Mouse (Mus musculus) kidney, adult 8-10 months (tissue): Measurements from ENCODE around the gene Gm4131.

Experiments used
- DNase-seq, 2 experiments: peaks; one replicate each; pipeline ENCODE4 v3.0.0; 2022

Gene Gm4131

GRCm38 (mm10) chr14:62546746-62547145 lies 20.0 kb downstream of the Gm4131 start:
- no peak for DNase-seq

GRCm38 (mm10) chr14:62546296-62546695 lies 20.4 kb downstream of the Gm4131 start:
- no peak for DNase-seq

- DNase-seq = no peak
Measured at GRCm38 (mm10) chr14:62541751-62542150, 25.0 kb downstream of the Gm4131 start.

- no peak for DNase-seq
Measured at GRCm38 (mm10) chr14:62539834-62540233, 26.9 kb downstream of the Gm4131 start.

- no peak for DNase-seq
Measured at GRCm38 (mm10) chr14:62536988-62537387, 29.7 kb downstream of the Gm4131 start.

GRCm38 (mm10) chr14:62536127-62536526 lies 30.6 kb downstream of the Gm4131 start:
- DNase-seq = no peak

GRCm38 (mm10) chr14:62530951-62531350 lies 35.8 kb downstream of the Gm4131 start:
- no peak for DNase-seq

GRCm38 (mm10) chr14:62512845-62513244 lies 53.9 kb downstream of the Gm4131 start:
- DNase-seq = no peak

GRCm38 (mm10) chr14:62509350-62509749 lies 57.4 kb downstream of the Gm4131 start:
- DNase-seq = no peak

GRCm38 (mm10) chr14:62506261-62506660 lies 60.5 kb downstream of the Gm4131 start:
- no peak for DNase-seq

- no peak for DNase-seq
Measured at GRCm38 (mm10) chr14:62497391-62497790, 69.3 kb downstream of the Gm4131 start.

- no peak for DNase-seq
Measured at GRCm38 (mm10) chr14:62496501-62496900, 70.2 kb downstream of the Gm4131 start.

- DNase-seq = no peak
Measured at GRCm38 (mm10) chr14:62493456-62493855, 73.3 kb downstream of the Gm4131 start.

- DNase-seq = peak; percentile 73 to 83
Measured at GRCm38 (mm10) chr14:62492196-62492850, 74.4 kb downstream of the Gm4131 start.

- DNase-seq = no peak
Measured at GRCm38 (mm10) chr14:62488270-62488669, 78.5 kb downstream of the Gm4131 start.

GRCm38 (mm10) chr14:62481381-62481780 lies 85.3 kb downstream of the Gm4131 start:
- DNase-seq = no peak

- no peak for DNase-seq
Measured at GRCm38 (mm10) chr14:62479395-62479794, 87.3 kb downstream of the Gm4131 start.

- no peak for DNase-seq
Measured at GRCm38 (mm10) chr14:62474481-62474880, 92.2 kb downstream of the Gm4131 start.

- no peak for DNase-seq
Measured at GRCm38 (mm10) chr14:62472061-62472460, 94.7 kb downstream of the Gm4131 start.

GRCm38 (mm10) chr14:62468753-62469125 lies 98.0 kb downstream of the Gm4131 start:
- no peak for DNase-seq

- DNase-seq = no peak
Measured at GRCm38 (mm10) chr14:62468119-62468752, 98.5 kb downstream of the Gm4131 start.

GRCm38 (mm10) chr14:62464966-62465365 lies 101.8 kb downstream of the Gm4131 start:
- DNase-seq = peak; percentile 89 to 91

- no peak for DNase-seq
Measured at GRCm38 (mm10) chr14:62459541-62459940, 107.2 kb downstream of the Gm4131 start.

- peak; percentile 75 to 90 for DNase-seq
Measured at GRCm38 (mm10) chr14:62457420-62458181, 109.1 kb downstream of the Gm4131 start.
